Mouse (Mus musculus) duodenum, adult 2 months (tissue): ENCODE data around the gene Rmnd5a. TPM values are rescaled to one million over a fixed set of nuclear protein-coding genes. Genes with fewer than 3 reads are reported as not detected.

Experiments
- polyA plus RNA-seq: library from polyadenylated mRNA; depleted of rRNA; stranded (reverse); fragments of >200 nt; gene quantifications from 2 replicates; pipeline ENCODE4 v1.2.3, GENCODE M21; 2012; ENCODE audit warnings: low replicate concordance; rRNA removed

Rmnd5a gene
- 8.9 and 11.6 TPM in 2 replicates for polyA plus RNA-seq

GRCm38 (mm10) chr6:71440492-71441250, at the start of gene Rmnd5a:
Gene Rmnd5a (minus strand): TSS chr6:71440637.

GRCm38 (mm10) chr6:71373249-71373775, 67.1 kb downstream of the Rmnd5a start, which contains the start of gene Cd8a:
Gene Cd8a (plus strand): TSS chr6:71373427.

Other genes starting within 250 kb of the Rmnd5a start
- gene Fabp1, start 240.8 kb downstream of the Rmnd5a start, polyA plus RNA-seq, result 125 and 135 TPM in 2 replicates
- gene Krcc1, start 169.0 kb downstream of the Rmnd5a start, polyA plus RNA-seq, result 2.3 and 2.7 TPM in 2 replicates
- 0.05 TPM in 1 of 2 replicates, not detected in the other for gene Smyd1, start 118.4 kb downstream of the Rmnd5a start, polyA plus RNA-seq
- 0.20 and 1.6 TPM in 2 replicates for gene Cd8b1, start 117.8 kb downstream of the Rmnd5a start, polyA plus RNA-seq
- gene Cd8a, start 67.2 kb downstream of the Rmnd5a start, polyA plus RNA-seq, result 1.9 and 4.3 TPM in 2 replicates
- gene Rnf103, start 53.3 kb upstream of the Rmnd5a start, polyA plus RNA-seq, result 28.4 and 57.2 TPM in 2 replicates
- 10.2 and 12.7 TPM in 2 replicates for gene Chmp3, start 103.2 kb upstream of the Rmnd5a start, polyA plus RNA-seq
- 2.0 and 2.2 TPM in 2 replicates for gene Kdm3a, start 192.4 kb upstream of the Rmnd5a start, polyA plus RNA-seq